Mouse (Mus musculus) monocyte, adult 59 days (primary cell): ENCODE measurements around the gene Helz. TPM values are rescaled to one million over a fixed set of nuclear protein-coding genes. Genes with fewer than 3 reads are reported as not detected.

Experiments used
- total RNA-seq, 2 experiments: library from RNA; stranded (reverse); gene quantifications; one replicate each; pipeline ENCODE4 v1.2.4; 2023

Helz gene
- total RNA-seq = 10 to 100 TPM; 33.3 to 34.6 TPM

DNA sequence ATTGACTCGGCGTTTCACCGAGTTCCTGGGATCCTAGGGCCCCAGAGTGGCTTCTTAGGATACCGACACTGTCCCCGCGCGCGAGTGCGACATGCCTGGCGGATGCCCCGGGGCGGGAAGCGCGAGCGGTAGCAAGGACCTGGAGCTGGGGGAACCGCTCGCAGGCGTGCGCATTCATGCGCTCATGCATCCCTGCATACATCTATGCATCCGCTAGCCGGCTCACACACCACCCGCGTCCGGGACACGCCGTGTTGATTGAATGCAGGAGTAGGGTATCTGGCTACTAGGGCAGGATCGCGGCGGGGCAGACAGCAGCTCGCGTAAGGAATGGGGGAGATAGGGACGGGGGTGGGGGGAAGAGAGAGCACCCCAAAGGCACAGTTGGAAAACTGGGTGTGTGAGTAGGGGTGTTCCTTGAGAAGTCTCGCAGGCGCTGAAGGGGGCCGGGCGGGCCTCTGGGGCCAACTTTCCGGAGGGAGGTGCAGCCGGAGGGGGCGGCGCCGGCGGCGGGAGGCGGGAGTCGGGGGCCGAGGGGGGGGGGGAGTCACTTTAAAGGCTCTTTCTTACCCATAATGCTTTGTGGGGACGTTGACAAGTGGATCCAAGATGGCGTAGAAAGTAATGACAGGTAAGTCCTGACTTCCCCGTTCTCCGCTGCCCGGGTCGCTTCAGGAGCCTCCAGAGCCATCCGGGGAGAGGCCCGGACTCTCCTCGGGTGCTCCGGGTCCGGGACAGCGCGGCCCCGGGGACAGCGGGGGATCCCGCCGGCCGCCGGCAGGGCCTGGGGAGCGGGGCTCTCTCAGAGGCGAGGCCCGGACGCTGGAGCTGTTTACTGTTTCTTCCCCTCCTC is at the start of gene Helz:
Helz (plus strand) TSS at position 580 of the 853 bp plus-strand sequence.

GRCm38 (mm10) chr11:107716332-107716938 is 168.7 kb downstream of the Helz start, which contains the start of gene Cacng1:
Gene Cacng1 (minus strand): TSS chr11:107716522.

Other genes starting within 250 kb of the Helz start
- 10 to 100 TPM; 30.8 to 35.2 TPM for gene Pitpnc1, start 77.2 kb upstream of the Helz start, total RNA-seq
- gene Psmd12, start 68.4 kb upstream of the Helz start, total RNA-seq = 10 to 100 TPM; 35.2 to 35.4 TPM
- gene Cacng1, start 168.6 kb downstream of the Helz start, total RNA-seq = not detected
- not detected for gene Cacng4, start 246.6 kb downstream of the Helz start, total RNA-seq